Mouse (Mus musculus): Measurements from ENCODE around the gene Chtop. TPM values are rescaled to one million over a fixed set of nuclear protein-coding genes. Genes with fewer than 3 reads are reported as not detected.

Chtop gene
- total RNA-seq, 2 experiments from 2014 or later = 86.0 to 86.1 TPM

DNA sequence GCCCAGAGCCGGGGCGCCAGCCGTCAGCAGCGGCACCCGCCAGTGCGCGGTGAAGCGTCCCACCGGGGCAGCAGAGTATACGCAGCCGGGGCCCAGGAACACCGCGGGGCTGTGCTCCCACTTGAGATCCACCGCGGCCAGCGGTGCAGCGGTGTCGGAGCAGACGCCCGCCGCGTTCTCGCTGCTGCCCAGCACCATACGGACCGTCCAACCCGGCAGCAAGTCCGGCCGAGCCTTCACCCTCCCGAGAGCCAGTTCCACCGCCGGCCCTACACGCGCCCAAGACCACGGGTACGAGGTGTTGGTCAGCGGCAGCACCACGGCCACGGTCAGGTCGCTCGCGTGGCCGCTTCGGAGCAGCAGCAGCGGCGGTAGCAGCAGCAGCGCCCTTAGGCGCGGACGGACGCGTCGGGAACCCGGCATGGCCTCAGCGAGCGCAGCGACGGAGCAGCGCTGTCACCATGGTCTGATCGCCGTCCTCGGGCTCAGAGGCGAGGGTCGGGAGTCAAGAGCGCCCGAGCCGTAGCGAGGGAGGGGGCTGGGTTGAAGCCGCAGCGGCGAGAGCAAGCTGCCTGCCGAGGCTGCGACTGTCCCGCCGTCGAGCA lies 44.1 kb downstream of the Chtop start:
- DNase-seq = peak; percentile 18

DNA sequence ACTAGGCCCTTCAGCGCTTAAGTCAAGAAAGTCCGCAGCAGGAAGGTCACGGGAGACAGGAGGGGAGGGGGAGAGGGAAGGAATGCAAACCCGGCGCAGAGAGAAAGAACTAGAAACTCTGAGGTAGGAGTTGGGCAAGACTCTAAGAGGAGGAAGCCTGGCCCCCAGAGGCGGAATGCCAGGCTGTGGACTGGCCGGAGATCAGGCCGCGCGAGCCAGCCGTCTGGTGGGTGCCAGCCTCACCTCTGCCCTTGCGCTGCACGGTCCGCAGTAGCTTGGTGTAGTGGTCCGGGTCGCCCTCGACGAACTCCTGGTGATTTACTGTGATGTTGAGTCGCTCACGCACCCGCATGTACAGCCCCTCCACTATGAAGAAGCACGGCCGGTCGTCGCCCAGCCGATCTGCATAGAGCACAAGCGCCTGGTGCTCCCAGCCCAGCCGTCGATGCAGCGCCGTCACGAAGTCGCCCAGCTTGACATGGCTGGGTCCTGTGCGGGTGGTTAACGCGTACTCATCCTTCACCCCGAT lies 44.7 kb downstream of the Chtop start:
- peak; percentile 24 for DNase-seq

DNA sequence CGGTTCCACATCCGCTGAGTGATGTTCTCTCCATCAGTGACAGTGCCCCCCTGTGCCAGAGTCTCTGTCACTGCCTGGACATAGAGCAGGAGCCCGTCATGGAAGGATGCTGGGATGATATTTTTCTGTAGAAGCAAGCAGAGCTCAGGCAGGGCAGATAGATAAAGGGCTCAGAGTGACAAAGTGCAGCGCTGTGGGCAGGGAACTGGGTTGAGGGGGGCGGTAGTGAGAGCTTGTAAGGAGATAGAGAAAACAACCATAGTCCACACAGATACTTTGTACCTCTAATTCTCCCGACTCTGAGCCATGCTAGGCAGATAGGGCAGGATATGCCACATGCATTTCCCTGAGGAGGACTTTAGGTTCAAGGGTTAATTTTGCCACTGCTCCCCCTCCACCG lies 46.7 kb downstream of the Chtop start:
- DNase-seq = no peak

DNA sequence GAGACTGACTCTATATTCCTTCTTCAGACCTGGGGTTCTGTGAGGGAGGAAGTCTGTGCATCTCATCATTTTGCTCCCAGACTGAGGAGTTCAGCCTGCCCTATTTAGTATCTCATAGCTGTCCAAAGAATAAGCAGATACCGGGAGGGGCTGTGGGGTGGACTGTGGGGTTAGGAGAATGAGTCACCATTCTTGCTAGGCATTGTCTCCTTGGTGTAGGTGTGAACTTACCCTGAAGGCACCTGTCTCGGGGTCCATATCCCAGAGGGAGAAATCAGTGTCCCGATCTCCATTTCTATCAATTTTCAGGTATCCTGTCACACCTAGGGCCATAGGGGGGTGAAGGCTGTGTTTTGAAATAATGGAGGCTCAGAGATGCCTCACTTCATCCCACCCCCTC lies 47.4 kb downstream of the Chtop start:
- DNase-seq = no peak

DNA sequence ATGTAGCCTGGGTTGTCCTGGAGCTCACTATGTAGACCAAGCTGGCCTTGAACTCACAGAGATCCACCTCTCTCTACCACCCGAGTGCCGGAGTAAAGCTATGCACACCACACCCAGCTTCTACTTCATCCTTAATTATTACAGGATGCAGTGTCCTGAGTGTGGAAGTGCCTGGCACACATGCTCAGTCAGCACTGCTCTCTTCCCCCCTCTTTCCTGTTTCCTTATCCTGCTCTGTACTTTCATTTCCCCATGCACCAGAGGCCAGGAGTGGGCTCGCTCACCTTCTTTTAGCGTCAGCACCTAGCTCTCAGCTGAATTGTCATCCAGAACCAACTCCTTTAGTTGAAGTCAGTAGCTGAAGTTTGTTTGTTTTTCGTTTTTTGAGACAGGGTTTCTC lies 49.0 kb downstream of the Chtop start:
- no peak for DNase-seq

DNA sequence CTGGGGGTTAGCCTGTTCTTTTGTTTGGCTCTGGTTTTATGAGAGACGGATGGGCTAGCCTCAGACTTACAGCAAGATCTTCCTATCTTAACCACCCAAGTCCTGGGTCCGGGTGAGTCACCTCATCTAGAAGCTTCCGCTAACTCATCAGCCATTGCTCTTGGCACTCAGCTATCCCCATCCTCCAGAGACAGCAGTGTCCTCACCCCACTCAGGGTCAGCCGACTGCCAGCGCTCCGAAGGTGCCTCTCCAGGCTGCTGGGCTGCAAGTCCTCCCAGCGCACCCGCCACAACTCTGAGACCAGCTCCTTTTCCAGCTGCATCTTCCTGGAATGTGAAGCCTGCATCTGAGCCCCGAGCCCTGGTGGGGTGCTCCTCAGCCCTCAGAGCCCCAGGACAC lies 49.6 kb downstream of the Chtop start:
- DNase-seq = no peak

DNA sequence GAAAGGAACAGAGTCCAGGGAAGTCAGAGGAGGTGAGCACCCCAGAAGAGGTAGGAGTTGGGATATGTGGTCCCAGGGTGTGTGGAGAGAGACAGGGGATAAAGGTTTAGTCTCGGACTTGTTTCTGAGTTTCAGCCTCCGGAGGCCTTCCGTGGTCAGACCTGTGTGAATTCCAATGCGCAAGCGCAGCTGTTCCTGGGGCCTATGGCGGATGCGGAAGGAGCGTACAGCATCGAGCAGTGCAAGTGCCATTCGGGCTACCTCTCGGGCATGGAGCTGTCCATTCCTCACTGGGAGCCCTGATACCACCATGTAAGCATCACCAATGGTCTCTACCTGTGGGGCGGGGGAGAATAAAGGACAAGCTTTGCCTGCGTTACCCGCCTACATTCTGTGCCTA lies 54.4 kb downstream of the Chtop start:
- no peak for DNase-seq

DNA sequence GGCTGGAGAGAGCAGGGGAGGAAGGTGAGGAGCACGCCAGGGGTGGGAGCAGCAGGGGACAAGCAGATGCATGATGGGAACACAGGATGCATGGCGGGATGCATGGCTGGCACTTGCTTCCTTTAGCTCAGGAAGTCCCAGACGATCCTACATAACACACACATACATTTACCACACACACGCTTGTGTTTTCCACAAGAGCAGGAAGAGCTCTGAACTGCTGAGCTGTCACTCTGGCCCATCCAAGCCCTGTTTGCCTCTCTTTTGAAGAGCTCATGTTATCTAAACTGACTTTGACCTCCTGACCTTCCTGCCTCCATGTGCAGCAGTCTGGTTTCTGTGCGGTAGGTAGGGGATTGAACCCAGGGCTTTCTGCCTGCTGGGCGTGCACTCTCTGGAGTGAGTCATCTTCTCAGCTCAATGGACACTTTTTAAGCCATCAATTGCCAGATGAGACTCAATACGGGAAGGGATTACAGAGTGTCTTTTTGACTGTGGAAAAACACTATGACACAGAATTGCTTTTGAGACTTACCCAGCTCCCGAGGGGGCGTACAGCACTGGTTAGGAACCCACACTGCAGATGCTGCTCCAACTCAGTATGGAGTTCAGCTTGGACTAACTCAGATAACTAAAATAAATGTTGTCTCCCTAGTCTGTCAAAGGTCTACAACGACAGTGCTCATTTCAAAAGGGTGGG lies 57.8 kb downstream of the Chtop start:
- no peak for DNase-seq

DNA sequence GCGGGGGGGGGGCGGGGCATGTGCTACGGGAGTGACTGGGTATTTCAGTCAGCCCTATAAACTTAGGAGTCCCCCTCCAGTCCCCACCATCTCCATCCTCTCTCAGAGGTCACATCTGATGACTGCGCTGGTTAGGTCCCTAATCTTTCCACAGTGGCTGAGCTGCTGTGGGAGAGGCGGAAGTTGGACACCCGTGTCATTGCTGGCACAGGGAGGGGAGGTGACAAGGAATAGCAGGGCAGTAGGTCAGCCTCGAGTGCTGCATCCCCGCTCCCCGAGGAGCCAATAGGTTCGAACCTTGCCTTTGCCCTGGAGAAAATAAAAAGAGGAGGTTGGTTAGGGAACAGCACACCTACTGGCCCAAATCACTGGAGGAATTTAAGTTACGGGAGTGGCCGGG lies 58.4 kb downstream of the Chtop start:
- DNase-seq = no peak

Other genes starting within 250 kb of the Chtop start
- gene Dennd4b, start 244.3 kb downstream of the Chtop start, total RNA-seq (2021) = 10 to 100 TPM; 71.3 to 76.9 TPM
- 10 to 100 TPM; 37.2 to 40.0 TPM for gene Gatad2b, start 216.3 kb downstream of the Chtop start, total RNA-seq (2021)
- 1 to 10 TPM; 1.5 to 1.7 TPM for gene Slc27a3, start 119.6 kb downstream of the Chtop start, total RNA-seq (2021)
- 10 to 100 TPM; 14.5 to 15.9 TPM for gene Ints3, start 75.9 kb downstream of the Chtop start, total RNA-seq (2021)
- gene Npr1, start 43.6 kb downstream of the Chtop start, total RNA-seq (2021) = 10 to 100 TPM in 1 of 2 experiments, 1 to 10 TPM in 1; 7.7 to 10.8 TPM
- 10 to 100 TPM; 23.4 to 25.6 TPM for gene Ilf2, start 33.4 kb downstream of the Chtop start, total RNA-seq (2021)
- 10 to 100 TPM; 57.4 to 60.0 TPM for gene Snapin, start 18.5 kb downstream of the Chtop start, total RNA-seq (2021)
- 100 to 1,000 TPM; 112 to 150 TPM for gene S100a1, start 4.9 kb upstream of the Chtop start, total RNA-seq (2021)
- 10 to 100 TPM in 1 of 2 experiments, 1 to 10 TPM in 1; 9.5 to 16.8 TPM for gene S100a13, start 4.9 kb upstream of the Chtop start, total RNA-seq (2021)
- under 1 TPM; 0.29 to 0.67 TPM for gene S100a14, start 17.4 kb upstream of the Chtop start, total RNA-seq (2021)
- 10 to 100 TPM; 62.7 to 69.8 TPM for gene S100a16, start 27.8 kb upstream of the Chtop start, total RNA-seq (2021)
- not detected for gene S100a3, start 51.1 kb upstream of the Chtop start, total RNA-seq (2021)
- gene S100a2, start 80.7 kb upstream of the Chtop start, total RNA-seq (2021) = not detected
- gene Gm42674, start 92.4 kb upstream of the Chtop start, total RNA-seq (2021) = not detected
- 10 to 100 TPM; 11.3 to 23.2 TPM for gene S100a4, start 94.3 kb upstream of the Chtop start, total RNA-seq (2021)
- gene S100a5, start 99.0 kb upstream of the Chtop start, total RNA-seq (2021) = not detected
- gene S100a6, start 103.4 kb upstream of the Chtop start, total RNA-seq (2021) = 100 to 1,000 TPM in 1 of 2 experiments, 10 to 100 TPM in 1; 65.8 to 112 TPM
- gene S100a7a, start 144.5 kb upstream of the Chtop start, total RNA-seq (2021) = under 1 TPM; 0.20 to 0.43 TPM
- gene S100a8, start 159.5 kb upstream of the Chtop start, total RNA-seq (2021) = not detected
- gene S100a9, start 186.2 kb upstream of the Chtop start, total RNA-seq (2021) = under 1 TPM in 1 of 2 experiments, not detected in 1; 0.59 TPM
- not detected for gene Pglyrp4, start 217.4 kb upstream of the Chtop start, total RNA-seq (2021)

All from gastrocnemius, postnatal 25 days (tissue).